Mouse (Mus musculus): ENCODE results near the gene Babam2. TPM values are rescaled to one million over a fixed set of nuclear protein-coding genes. Genes with fewer than 3 reads are reported as not detected.

The Babam2 gene
- polyA plus RNA-seq, 1 experiment from 2014 or later = 42.9 TPM

- Histone ChIP-seq H3K4me1 (ENCODE audit: control insufficient read depth, insufficient read depth, low read length) (peaks cover 12% of the 10 kb centered on the region), H3K27me3 (ENCODE audit: control insufficient read depth, insufficient read depth, low read length) (no peaks in the 10 kb centered on the region), H3K9ac (ENCODE audit: low read depth, low read length) (no peak overlapping the region), H3K4me2 (no peak overlapping the region), H3K36me3 (ENCODE audit: control insufficient read depth, insufficient read depth, low read length) (no peaks in the 10 kb centered on the region), H3K9me3 (replicated peaks; ENCODE audit: control insufficient read depth, low read length) (no peaks in the 10 kb centered on the region), H3K27ac (ENCODE audit: low read depth, low read length) (no peak overlapping the region), H3K4me3 (ENCODE audit: low read depth, low read length) (no peak overlapping the region)
- 58% methylated on average over 3 of the region's 3 CpGs for WGBS (ENCODE audit: insufficient replicate concordance)
- ATAC-seq (replicated peaks; ENCODE audit: insufficient number of reproducible peaks, low FRiP score, low TSS enrichment) = no peak
These were observed 302.6 kb downstream of the Babam2 start for GRCm38 (mm10) chr5:32000076-32000475.

GRCm38 (mm10) chr5:32001266-32001665, 303.8 kb downstream of the Babam2 start:
- WGBS (ENCODE audit: insufficient replicate concordance) = 58% methylated on average over 9 of the region's 9 CpGs
- H3K9ac ChIP-seq (ENCODE audit: low read depth, low read length) = no peak overlapping the region
- peaks cover 12% of the 10 kb centered on the region for H3K4me1 ChIP-seq (ENCODE audit: control insufficient read depth, insufficient read depth, low read length)
- H3K27ac ChIP-seq (ENCODE audit: low read depth, low read length) = no peak overlapping the region
- H3K4me3 ChIP-seq (ENCODE audit: low read depth, low read length) = no peak overlapping the region
- H3K9me3 ChIP-seq (replicated peaks; ENCODE audit: control insufficient read depth, low read length) = no peaks in the 10 kb centered on the region
- no peak for ATAC-seq (replicated peaks; ENCODE audit: insufficient number of reproducible peaks, low FRiP score, low TSS enrichment)
- H3K36me3 ChIP-seq (ENCODE audit: control insufficient read depth, insufficient read depth, low read length) = no peaks in the 10 kb centered on the region
- no peaks in the 10 kb centered on the region for H3K27me3 ChIP-seq (ENCODE audit: control insufficient read depth, insufficient read depth, low read length)
- H3K4me2 ChIP-seq = no peak overlapping the region

DNA sequence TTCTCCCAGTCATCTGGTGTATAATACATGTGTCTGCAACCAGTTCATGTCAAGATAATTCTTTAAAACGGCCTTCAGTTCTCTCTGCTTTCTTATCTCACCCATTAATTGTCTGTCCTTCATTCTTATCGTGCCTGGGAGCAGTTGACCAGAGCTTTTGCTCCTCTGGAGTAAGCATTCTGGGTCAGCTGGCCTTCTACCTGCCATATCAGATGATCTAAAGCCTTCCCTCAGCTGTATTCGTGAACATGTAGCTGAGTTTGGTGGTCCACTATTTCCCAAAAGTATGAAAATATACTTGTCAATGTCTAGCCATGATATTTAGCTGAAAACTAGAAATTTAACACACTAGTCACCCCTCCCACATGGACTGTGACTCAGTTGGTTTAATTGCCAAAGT, 304.3 kb downstream of the Babam2 start:
- Histone ChIP-seq H3K27me3 (ENCODE audit: control insufficient read depth, insufficient read depth, low read length) (no peaks in the 10 kb centered on the region), H3K4me3 (ENCODE audit: low read depth, low read length) (no peak overlapping the region), H3K27ac (ENCODE audit: low read depth, low read length) (no peak overlapping the region), H3K9ac (ENCODE audit: low read depth, low read length) (no peak overlapping the region), H3K36me3 (ENCODE audit: control insufficient read depth, insufficient read depth, low read length) (no peaks in the 10 kb centered on the region), H3K9me3 (replicated peaks; ENCODE audit: control insufficient read depth, low read length) (no peaks in the 10 kb centered on the region), H3K4me2 (no peak overlapping the region), H3K4me1 (ENCODE audit: control insufficient read depth, insufficient read depth, low read length) (peaks cover 12% of the 10 kb centered on the region)
- ATAC-seq (replicated peaks; ENCODE audit: insufficient number of reproducible peaks, low FRiP score, low TSS enrichment) = no peak
- 12% methylated on average over 3 of the region's 3 CpGs for WGBS (ENCODE audit: insufficient replicate concordance)

DNA sequence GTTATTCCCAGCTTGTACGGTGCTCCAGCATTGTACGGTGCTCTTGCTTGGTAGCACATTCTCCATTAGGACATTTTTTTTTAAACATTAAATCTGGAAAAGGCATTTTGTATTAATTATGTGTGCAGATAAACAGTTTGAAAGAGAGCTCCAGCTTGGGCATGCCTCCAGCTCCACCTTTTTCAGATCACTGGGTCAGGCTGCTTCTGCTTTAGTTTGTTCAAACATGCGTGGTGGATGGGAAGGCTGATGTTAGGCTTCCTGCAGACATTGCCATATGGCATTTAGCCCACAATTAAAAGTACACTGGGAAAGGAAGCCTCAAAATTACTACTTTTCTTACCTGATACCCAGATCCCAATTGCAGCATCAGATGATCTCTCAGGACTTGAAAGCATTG, 310.9 kb downstream of the Babam2 start:
- Histone ChIP-seq H3K36me3 (ENCODE audit: control insufficient read depth, insufficient read depth, low read length) (no peaks in the 10 kb centered on the region), H3K9me3 (replicated peaks; ENCODE audit: control insufficient read depth, low read length) (no peaks in the 10 kb centered on the region), H3K27ac (ENCODE audit: low read depth, low read length) (no peak overlapping the region), H3K4me1 (ENCODE audit: control insufficient read depth, insufficient read depth, low read length) (no peaks in the 10 kb centered on the region), H3K27me3 (ENCODE audit: control insufficient read depth, insufficient read depth, low read length) (no peaks in the 10 kb centered on the region), H3K9ac (ENCODE audit: low read depth, low read length) (no peak overlapping the region), H3K4me3 (ENCODE audit: low read depth, low read length) (no peak overlapping the region), H3K4me2 (no peak overlapping the region)
- WGBS (ENCODE audit: insufficient replicate concordance) = 89% methylated on average over 3 of the region's 3 CpGs
- ATAC-seq (replicated peaks; ENCODE audit: insufficient number of reproducible peaks, low FRiP score, low TSS enrichment) = no peak

DNA sequence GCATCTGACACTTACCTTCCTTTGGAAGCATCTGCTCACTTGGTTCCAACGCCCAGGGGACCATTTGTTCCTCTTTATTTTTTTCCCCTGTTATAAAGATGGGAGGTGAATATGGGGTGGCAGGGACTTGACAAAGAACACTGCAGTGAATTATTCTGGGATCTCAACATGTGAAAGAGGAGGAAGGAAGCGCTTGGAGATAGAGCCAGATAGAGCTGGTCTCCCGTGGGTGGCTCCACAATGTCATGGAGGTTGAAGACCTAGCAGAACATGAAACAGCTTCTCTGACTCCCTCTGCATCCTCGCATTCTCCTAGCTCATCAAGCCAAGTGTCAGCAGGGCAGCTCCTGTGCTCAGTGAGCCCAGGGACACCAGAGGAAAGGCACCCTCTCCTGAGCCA, 312.6 kb downstream of the Babam2 start:
- H3K27me3 ChIP-seq (ENCODE audit: control insufficient read depth, insufficient read depth, low read length) = no peaks in the 10 kb centered on the region
- WGBS (ENCODE audit: insufficient replicate concordance) = 68% methylated on average over 4 of the region's 4 CpGs
- no peak overlapping the region for H3K4me3 ChIP-seq (ENCODE audit: low read depth, low read length)
- no peaks in the 10 kb centered on the region for H3K4me1 ChIP-seq (ENCODE audit: control insufficient read depth, insufficient read depth, low read length)
- no peak for ATAC-seq (replicated peaks; ENCODE audit: insufficient number of reproducible peaks, low FRiP score, low TSS enrichment)
- H3K9ac ChIP-seq (ENCODE audit: low read depth, low read length) = no peak overlapping the region
- no peak overlapping the region for H3K27ac ChIP-seq (ENCODE audit: low read depth, low read length)
- no peaks in the 10 kb centered on the region for H3K36me3 ChIP-seq (ENCODE audit: control insufficient read depth, insufficient read depth, low read length)
- H3K9me3 ChIP-seq (replicated peaks; ENCODE audit: control insufficient read depth, low read length) = no peaks in the 10 kb centered on the region
- H3K4me2 ChIP-seq = no peak overlapping the region

- 74% methylated on average over 2 of the region's 2 CpGs for WGBS (ENCODE audit: insufficient replicate concordance)
- peaks cover 9% of the 10 kb centered on the region for H3K4me1 ChIP-seq (ENCODE audit: control insufficient read depth, insufficient read depth, low read length)
- H3K36me3 ChIP-seq (ENCODE audit: control insufficient read depth, insufficient read depth, low read length) = no peaks in the 10 kb centered on the region
- no peak overlapping the region for H3K9ac ChIP-seq (ENCODE audit: low read depth, low read length)
- H3K4me2 ChIP-seq = no peak overlapping the region
- no peaks in the 10 kb centered on the region for H3K27me3 ChIP-seq (ENCODE audit: control insufficient read depth, insufficient read depth, low read length)
- ATAC-seq (replicated peaks; ENCODE audit: insufficient number of reproducible peaks, low FRiP score, low TSS enrichment) = no peak
- no peak overlapping the region for H3K27ac ChIP-seq (ENCODE audit: low read depth, low read length)
- no peak overlapping the region for H3K4me3 ChIP-seq (ENCODE audit: low read depth, low read length)
- no peaks in the 10 kb centered on the region for H3K9me3 ChIP-seq (replicated peaks; ENCODE audit: control insufficient read depth, low read length)
These were observed 315.6 kb downstream of the Babam2 start for GRCm38 (mm10) chr5:32013053-32013452.

GRCm38 (mm10) chr5:32014786-32015185, 317.3 kb downstream of the Babam2 start:
- WGBS (ENCODE audit: insufficient replicate concordance) = 90% methylated on average over 7 of the region's 7 CpGs
- no peak overlapping the region for H3K27ac ChIP-seq (ENCODE audit: low read depth, low read length)
- no peaks in the 10 kb centered on the region for H3K9me3 ChIP-seq (replicated peaks; ENCODE audit: control insufficient read depth, low read length)
- H3K36me3 ChIP-seq (ENCODE audit: control insufficient read depth, insufficient read depth, low read length) = no peaks in the 10 kb centered on the region
- H3K9ac ChIP-seq (ENCODE audit: low read depth, low read length) = no peak overlapping the region
- peaks cover 12% of the 10 kb centered on the region for H3K4me1 ChIP-seq (ENCODE audit: control insufficient read depth, insufficient read depth, low read length)
- H3K27me3 ChIP-seq (ENCODE audit: control insufficient read depth, insufficient read depth, low read length) = no peaks in the 10 kb centered on the region
- no peak for ATAC-seq (replicated peaks; ENCODE audit: insufficient number of reproducible peaks, low FRiP score, low TSS enrichment)
- H3K4me3 ChIP-seq (ENCODE audit: low read depth, low read length) = no peak overlapping the region
- H3K4me2 ChIP-seq = no peak overlapping the region

GRCm38 (mm10) chr5:32015949-32016478, 318.5 kb downstream of the Babam2 start:
- 62% methylated on average over 9 of the region's 9 CpGs for WGBS (ENCODE audit: insufficient replicate concordance)
- H3K9me3 ChIP-seq (replicated peaks; ENCODE audit: control insufficient read depth, low read length) = no peaks in the 10 kb centered on the region
- ATAC-seq (replicated peaks; ENCODE audit: insufficient number of reproducible peaks, low FRiP score, low TSS enrichment) = no peak
- H3K27ac ChIP-seq (ENCODE audit: low read depth, low read length) = no peak overlapping the region
- H3K9ac ChIP-seq (ENCODE audit: low read depth, low read length) = no peak overlapping the region
- H3K4me3 ChIP-seq (ENCODE audit: low read depth, low read length) = no peak overlapping the region
- no peaks in the 10 kb centered on the region for H3K27me3 ChIP-seq (ENCODE audit: control insufficient read depth, insufficient read depth, low read length)
- no peaks in the 10 kb centered on the region for H3K36me3 ChIP-seq (ENCODE audit: control insufficient read depth, insufficient read depth, low read length)
- H3K4me1 ChIP-seq (ENCODE audit: control insufficient read depth, insufficient read depth, low read length) = peaks cover 12% of the 10 kb centered on the region
- no peak overlapping the region for H3K4me2 ChIP-seq

GRCm38 (mm10) chr5:32017686-32018085, 320.2 kb downstream of the Babam2 start:
- Histone ChIP-seq H3K36me3 (ENCODE audit: control insufficient read depth, insufficient read depth, low read length) (no peaks in the 10 kb centered on the region), H3K4me1 (ENCODE audit: control insufficient read depth, insufficient read depth, low read length) (peaks cover 12% of the 10 kb centered on the region), H3K27me3 (ENCODE audit: control insufficient read depth, insufficient read depth, low read length) (no peaks in the 10 kb centered on the region), H3K4me3 (ENCODE audit: low read depth, low read length) (no peak overlapping the region), H3K4me2 (no peak overlapping the region), H3K27ac (ENCODE audit: low read depth, low read length) (no peak overlapping the region), H3K9me3 (replicated peaks; ENCODE audit: control insufficient read depth, low read length) (no peaks in the 10 kb centered on the region), H3K9ac (ENCODE audit: low read depth, low read length) (no peak overlapping the region)
- ATAC-seq (replicated peaks; ENCODE audit: insufficient number of reproducible peaks, low FRiP score, low TSS enrichment) = no peak
- WGBS (ENCODE audit: insufficient replicate concordance) = 21% methylated on average over 3 of the region's 3 CpGs
